Mouse (Mus musculus) G1E-ER4 (cell line): ENCODE measurements around the gene Cfd. TPM values are rescaled to one million over a fixed set of nuclear protein-coding genes. Genes with fewer than 3 reads are reported as not detected.

Experiments used
- GATA1 ChIP-seq: IDR thresholded peaks from one replicate; pipeline ENCODE4 v1.8.0; 2012; ENCODE audit warnings: low read length, inconsistent platforms
- polyA plus RNA-seq: library from polyadenylated mRNA; stranded (reverse); fragments of >175 nt; gene quantifications from 2 replicates; pipeline ENCODE4 v1.2.3, GENCODE M21; 2012

Cfd gene
- polyA plus RNA-seq, 1 experiment, result not detected

GRCm38 (mm10) chr10:79930826-79931186 is 40.2 kb downstream of the Cfd start:
- no peak for TF ChIP-seq GATA1

- no peak for TF ChIP-seq GATA1
Measured at GRCm38 (mm10) chr10:79931797-79932196, 41.1 kb downstream of the Cfd start.

- TF ChIP-seq GATA1, result no peak
Measured at GRCm38 (mm10) chr10:79932736-79933135, 42.1 kb downstream of the Cfd start.

GRCm38 (mm10) chr10:79933145-79933679 is 42.6 kb downstream of the Cfd start:
- TF ChIP-seq GATA1, result no peak

GRCm38 (mm10) chr10:79933861-79934260 is 43.2 kb downstream of the Cfd start:
- TF ChIP-seq GATA1, result no peak

GRCm38 (mm10) chr10:79934272-79934721 is 43.6 kb downstream of the Cfd start:
- no peak for TF ChIP-seq GATA1

- TF ChIP-seq GATA1, result no peak
Measured at GRCm38 (mm10) chr10:79934794-79935569, 44.3 kb downstream of the Cfd start.

GRCm38 (mm10) chr10:79936284-79936910 is 45.7 kb downstream of the Cfd start:
- no peak for TF ChIP-seq GATA1

- no peak for TF ChIP-seq GATA1
Measured at GRCm38 (mm10) chr10:79936911-79937441, 46.3 kb downstream of the Cfd start.

GRCm38 (mm10) chr10:79937775-79938526 is 47.3 kb downstream of the Cfd start:
- no peak for TF ChIP-seq GATA1

GRCm38 (mm10) chr10:79940749-79941148 is 50.1 kb downstream of the Cfd start:
- no peak for TF ChIP-seq GATA1

Other genes with a start within 250 kb of the Cfd start
- gene Odf3l2, start 245.1 kb upstream of the Cfd start, polyA plus RNA-seq, result not detected in 2 replicates
- not detected in 2 replicates for gene Madcam1, start 226.3 kb upstream of the Cfd start, polyA plus RNA-seq
- 119 and 126 TPM in 2 replicates for gene Tpgs1, start 221.5 kb upstream of the Cfd start, polyA plus RNA-seq
- gene Cdc34, start 208.7 kb upstream of the Cfd start, polyA plus RNA-seq, result 540 and 646 TPM in 2 replicates
- gene Gzmm, start 201.8 kb upstream of the Cfd start, polyA plus RNA-seq, result 0.25 and 0.30 TPM in 2 replicates
- gene Bsg, start 186.4 kb upstream of the Cfd start, polyA plus RNA-seq, result 834 and 1,207 TPM in 2 replicates
- 0.49 and 0.78 TPM in 2 replicates for gene Hcn2, start 174.2 kb upstream of the Cfd start, polyA plus RNA-seq
- gene Polrmt, start 144.3 kb upstream of the Cfd start, polyA plus RNA-seq, result 52.0 and 53.1 TPM in 2 replicates
- not detected in 2 replicates for gene Fgf22, start 135.8 kb upstream of the Cfd start, polyA plus RNA-seq
- 373 and 414 TPM in 2 replicates for gene Rnf126, start 123.9 kb upstream of the Cfd start, polyA plus RNA-seq
- 0.06 and 0.11 TPM in 2 replicates for gene Fstl3, start 113.6 kb upstream of the Cfd start, polyA plus RNA-seq
- gene Prss57, start 99.9 kb upstream of the Cfd start, polyA plus RNA-seq, result not detected in 2 replicates
- 0.82 and 1.2 TPM in 2 replicates for gene Palm, start 97.3 kb upstream of the Cfd start, polyA plus RNA-seq
- gene Misp, start 69.9 kb upstream of the Cfd start, polyA plus RNA-seq, result not detected in 2 replicates
- gene Ptbp1, start 36.4 kb upstream of the Cfd start, polyA plus RNA-seq, result 1,266 and 1,318 TPM in 2 replicates
- 0.38 TPM in 1 of 2 replicates, not detected in the other for gene Prtn3, start 16.4 kb upstream of the Cfd start, polyA plus RNA-seq
- not detected in 2 replicates for gene Plppr3, start 16.2 kb upstream of the Cfd start, polyA plus RNA-seq
- not detected in 2 replicates for gene Elane, start 4.6 kb upstream of the Cfd start, polyA plus RNA-seq
- gene Med16, start 18.1 kb downstream of the Cfd start, polyA plus RNA-seq, result 64.2 and 66.0 TPM in 2 replicates
- not detected in 2 replicates for gene Gm26602, start 20.0 kb downstream of the Cfd start, polyA plus RNA-seq
- 0.53 and 0.82 TPM in 2 replicates for gene Kiss1r, start 26.1 kb downstream of the Cfd start, polyA plus RNA-seq
- 229 and 234 TPM in 2 replicates for gene R3hdm4, start 30.4 kb downstream of the Cfd start, polyA plus RNA-seq
- 99.9 and 103 TPM in 2 replicates for gene Arid3a, start 36.2 kb downstream of the Cfd start, polyA plus RNA-seq
- gene Wdr18, start 69.3 kb downstream of the Cfd start, polyA plus RNA-seq, result 85.4 and 95.5 TPM in 2 replicates
- gene Grin3b, start 79.9 kb downstream of the Cfd start, polyA plus RNA-seq, result 0.05 and 0.08 TPM in 2 replicates
- gene Tmem259, start 93.5 kb downstream of the Cfd start, polyA plus RNA-seq, result 308 and 394 TPM in 2 replicates
- 11.4 and 12.4 TPM in 2 replicates for gene Cnn2, start 97.7 kb downstream of the Cfd start, polyA plus RNA-seq
- 23.5 and 25.3 TPM in 2 replicates for gene Abca7, start 105.6 kb downstream of the Cfd start, polyA plus RNA-seq
- 160 and 189 TPM in 2 replicates for gene Arhgap45, start 125.8 kb downstream of the Cfd start, polyA plus RNA-seq
- gene Polr2e, start 148.9 kb downstream of the Cfd start, polyA plus RNA-seq, result 180 and 263 TPM in 2 replicates
- 1,603 and 2,372 TPM in 2 replicates for gene Gpx4, start 156.3 kb downstream of the Cfd start, polyA plus RNA-seq
- gene Sbno2, start 214.7 kb downstream of the Cfd start, polyA plus RNA-seq, result 41.3 and 41.5 TPM in 2 replicates
- 140 and 143 TPM in 2 replicates for gene Stk11, start 224.9 kb downstream of the Cfd start, polyA plus RNA-seq
- gene Atp5d, start 247.8 kb downstream of the Cfd start, polyA plus RNA-seq, result 1,550 and 1,866 TPM in 2 replicates
- 53.6 and 59.0 TPM in 2 replicates for gene Cbarp, start 250.0 kb downstream of the Cfd start, polyA plus RNA-seq